Mouse (Mus musculus) retina, postnatal 7 days (tissue): Measurements from ENCODE around the gene Patz1.
A peak's percentile ranks its signal among the peaks of the same experiment; 100 is the strongest.

Experiments used
- DNase-seq: peaks from one replicate; pipeline ENCODE4 v3.0.0-alpha.2; 2012; ENCODE audit warnings: low read depth, low spot score

The Patz1 gene

DNA sequence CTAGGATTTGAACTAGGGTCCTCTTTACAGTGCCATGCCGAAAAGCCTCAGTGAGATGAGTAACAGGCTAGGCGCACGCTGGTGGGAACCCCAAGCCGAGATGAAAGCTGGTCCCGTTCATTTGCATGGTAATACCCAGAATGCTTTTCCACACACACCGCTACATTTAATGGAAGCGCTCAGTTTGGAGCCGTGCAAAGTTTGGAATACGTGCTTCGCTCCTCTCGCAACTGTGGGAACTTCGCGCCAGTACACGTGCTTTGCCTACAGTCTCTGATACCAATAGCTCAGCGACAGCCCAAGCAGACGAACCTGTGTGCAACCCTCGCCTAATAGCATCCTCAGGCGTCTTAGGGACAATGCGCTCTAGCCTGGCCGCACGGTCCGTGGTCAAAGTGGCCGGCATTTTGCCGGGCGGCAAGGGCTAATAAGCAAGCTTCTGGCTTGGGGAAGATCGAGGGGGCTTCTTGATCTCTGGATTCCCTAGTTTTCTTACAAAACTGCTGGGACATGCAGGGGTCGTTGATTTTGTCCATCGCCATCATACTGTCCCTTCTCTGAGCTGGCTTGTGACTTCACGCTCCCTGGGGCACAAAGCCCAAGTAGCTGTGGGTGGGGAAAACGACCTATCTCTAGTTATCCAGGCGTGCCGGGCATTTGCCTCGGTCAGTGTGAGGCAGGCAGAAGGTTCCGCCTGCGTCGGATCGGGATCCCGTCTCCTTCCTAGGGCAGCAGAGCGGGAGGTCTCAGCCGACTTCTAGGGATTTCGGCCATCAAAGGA is at the start of gene Patz1:
Gene Patz1 (plus strand): TSS at position 354 of the 781 bp plus-strand sequence.
- DNase-seq, result peak; percentile 33

DNA sequence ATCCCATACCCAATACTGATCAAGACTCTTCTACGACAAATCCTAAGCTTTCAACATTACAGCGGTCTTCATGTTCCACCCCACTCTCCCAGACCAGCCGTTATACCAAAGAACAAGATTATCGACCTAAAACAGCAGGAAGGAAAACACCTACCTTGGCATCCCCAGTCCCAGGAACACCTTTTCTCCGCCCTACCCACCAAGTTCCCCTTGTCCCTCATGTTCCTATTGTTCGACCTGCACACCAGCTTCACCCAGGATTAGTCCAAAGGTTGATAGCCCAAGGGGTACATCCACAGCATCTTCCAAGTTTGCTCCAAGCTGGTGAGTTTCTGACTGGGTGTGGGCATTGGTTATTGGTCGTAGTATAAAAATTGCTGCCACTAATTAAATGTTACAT is 46.3 kb upstream of the Patz1 start:
- DNase-seq, result no peak

DNA sequence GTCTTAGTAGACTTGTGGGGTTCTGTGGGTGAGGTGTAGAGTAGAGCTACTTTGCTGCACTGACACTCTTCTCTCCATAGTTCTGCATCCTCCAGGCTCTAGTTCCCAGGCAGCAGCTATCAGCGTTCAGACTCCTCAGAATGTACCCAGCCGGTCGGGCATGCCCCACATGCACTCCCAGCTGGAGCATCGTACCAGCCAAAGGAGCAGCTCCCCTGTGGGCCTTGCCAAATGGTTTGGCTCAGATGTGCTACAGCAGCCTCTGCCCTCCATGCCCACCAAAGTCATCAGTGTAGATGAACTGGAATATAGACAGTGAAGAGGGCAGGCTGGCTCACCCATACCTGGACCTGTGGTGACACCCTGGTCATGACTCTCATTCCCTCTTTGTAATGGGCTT is 44.9 kb upstream of the Patz1 start:
- DNase-seq, result no peak

DNA sequence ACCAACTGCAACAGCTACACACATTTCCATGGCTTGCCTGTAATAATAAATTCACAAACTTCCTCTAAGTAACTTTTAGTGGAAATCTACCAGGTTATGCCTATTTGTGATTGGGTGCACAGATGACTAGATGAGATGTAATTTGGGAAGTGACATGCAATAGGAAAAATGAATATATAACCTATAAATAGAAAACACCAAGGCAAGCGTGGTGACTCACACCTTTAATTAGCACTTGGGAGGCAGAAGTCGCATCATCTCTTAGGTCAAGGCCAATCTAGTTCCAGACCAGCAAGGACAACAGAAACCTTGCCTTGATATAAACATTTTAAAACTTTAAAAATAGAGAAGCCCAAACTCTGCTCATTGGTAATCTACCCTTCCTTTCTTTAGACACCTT is 41.3 kb upstream of the Patz1 start:
- no peak for DNase-seq

DNA sequence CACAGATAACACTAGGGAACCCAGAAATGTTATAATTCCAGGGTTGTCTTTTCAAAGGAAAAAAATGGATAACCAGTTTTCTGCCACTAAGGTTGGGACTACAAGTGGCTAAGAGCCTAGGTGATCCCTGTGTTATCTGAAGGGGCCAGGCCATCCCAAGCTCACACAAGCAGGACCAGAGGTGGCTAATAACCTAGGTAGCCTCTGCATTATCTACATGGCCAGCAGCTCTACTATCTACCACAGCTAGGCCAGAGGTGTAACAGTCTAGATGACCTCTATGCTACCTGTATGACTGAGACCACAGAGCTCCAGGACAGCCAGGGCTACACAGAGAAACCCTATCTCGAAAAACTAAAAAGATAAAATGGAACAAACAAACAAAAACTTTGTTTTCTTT is 29.1 kb upstream of the Patz1 start:
- no peak for DNase-seq

GRCm38 (mm10) chr11:3265291-3266078 is 23.2 kb upstream of the Patz1 start:
- no peak for DNase-seq

GRCm38 (mm10) chr11:3266079-3266685 is 22.5 kb upstream of the Patz1 start, which contains the start of gene Drg1:
Gene Drg1 (minus strand): TSS chr11:3266415.
- peak; percentile 96 for DNase-seq

- no peak for DNase-seq
Measured at GRCm38 (mm10) chr11:3267133-3267532, 21.5 kb upstream of the Patz1 start.

DNA sequence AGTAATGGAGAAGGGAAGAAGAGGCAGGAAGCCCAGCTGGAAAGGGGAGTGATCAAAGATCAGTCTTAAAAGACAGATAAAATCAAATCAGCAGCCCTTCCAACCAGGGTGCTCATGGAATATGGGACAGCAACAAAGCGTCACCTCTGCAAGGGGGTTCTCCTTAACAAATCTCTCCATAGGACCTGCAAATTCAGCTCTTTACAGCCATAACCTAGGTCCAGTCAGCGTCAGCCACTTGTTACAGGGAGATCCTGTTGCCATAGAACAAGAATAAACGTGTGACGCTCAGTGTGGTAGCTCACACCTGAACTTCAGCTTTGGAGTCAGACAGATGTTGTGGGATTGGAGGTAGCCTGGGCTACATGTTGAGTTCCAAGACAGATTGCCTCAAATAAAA is 19.4 kb upstream of the Patz1 start:
- DNase-seq, result no peak

GRCm38 (mm10) chr11:3278351-3278750 is 10.3 kb upstream of the Patz1 start:
- DNase-seq, result no peak

DNA sequence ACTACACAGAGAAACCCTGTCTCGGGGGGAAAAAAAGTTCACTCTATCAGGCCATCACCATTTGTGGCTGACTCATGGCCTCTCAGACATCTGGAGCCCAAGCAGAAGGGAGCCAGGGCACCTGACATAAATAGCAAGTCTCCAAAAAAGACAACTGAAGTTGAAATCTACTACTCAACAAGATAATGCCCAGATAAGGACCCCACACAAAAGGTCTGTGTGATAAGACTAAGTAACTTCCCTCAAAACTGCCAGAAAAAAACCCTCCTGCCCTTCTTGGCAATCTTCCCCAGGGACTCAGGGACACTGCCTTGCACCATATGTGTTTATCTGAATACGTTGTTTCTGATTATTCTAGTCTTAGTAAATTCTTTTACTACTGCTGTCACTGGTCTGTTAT is 8.9 kb upstream of the Patz1 start:
- no peak for DNase-seq

DNA sequence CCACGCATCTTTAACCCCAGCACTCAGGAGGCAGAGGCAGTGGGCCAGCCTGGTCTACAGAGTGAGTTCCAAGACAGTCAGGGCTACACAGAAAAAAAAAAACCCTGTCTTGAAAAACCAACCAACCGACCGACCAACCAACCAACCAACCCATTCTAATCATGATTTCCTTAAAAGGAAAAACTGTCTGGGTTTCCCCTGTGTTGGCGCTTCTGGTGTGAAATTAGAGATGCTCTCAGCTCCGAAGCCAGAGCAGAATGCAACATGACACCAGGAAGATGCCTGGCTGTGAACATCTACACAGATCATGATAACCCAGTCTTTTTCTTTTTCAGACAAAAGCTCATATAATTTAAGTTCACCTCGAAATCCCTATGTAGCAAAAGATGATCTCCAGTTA is 5.8 kb upstream of the Patz1 start:
- DNase-seq, result no peak

DNA sequence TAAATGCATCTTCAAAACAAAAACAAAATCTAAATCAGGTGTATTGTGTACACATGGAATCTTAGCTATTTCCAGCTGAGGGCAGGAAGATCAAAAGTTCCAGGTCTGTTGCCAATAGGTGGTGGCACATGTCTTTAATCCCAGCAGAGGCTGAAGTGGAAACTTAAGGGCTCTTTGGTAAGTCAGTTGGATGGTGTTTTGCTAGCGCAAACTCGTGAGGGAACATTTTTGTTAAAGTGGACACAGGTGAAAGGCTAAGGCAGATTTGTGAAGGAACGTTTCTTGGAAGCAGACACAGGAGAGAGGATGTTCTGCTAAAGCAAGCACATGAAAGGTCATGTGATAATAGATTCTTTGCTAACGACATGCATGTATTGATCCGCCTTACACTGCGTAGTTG is 5.0 kb upstream of the Patz1 start:
- DNase-seq, result no peak

DNA sequence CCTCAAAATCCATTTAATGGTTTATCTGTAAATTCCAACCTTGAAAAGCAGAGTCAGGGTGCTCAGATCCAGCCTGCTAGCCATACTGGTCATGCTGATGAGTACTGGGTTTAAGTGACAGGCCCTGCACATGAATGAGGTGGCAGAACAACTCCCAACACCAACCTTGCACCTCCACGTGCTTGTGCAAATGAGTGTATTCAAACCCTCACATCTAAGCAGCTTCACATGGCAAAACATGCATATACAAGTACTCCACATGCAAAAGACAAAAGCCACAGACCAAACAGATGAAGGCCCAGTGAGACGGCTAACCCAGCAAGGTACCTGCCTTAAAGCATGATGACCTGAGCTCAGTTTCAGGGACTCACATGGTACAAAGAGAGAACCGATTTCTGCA is 2.7 kb upstream of the Patz1 start:
- no peak for DNase-seq

GRCm38 (mm10) chr11:3287131-3287530 is 1.5 kb upstream of the Patz1 start:
- DNase-seq, result no peak

GRCm38 (mm10) chr11:3287921-3288320 is 753 bp upstream of the Patz1 start:
- no peak for DNase-seq

DNA sequence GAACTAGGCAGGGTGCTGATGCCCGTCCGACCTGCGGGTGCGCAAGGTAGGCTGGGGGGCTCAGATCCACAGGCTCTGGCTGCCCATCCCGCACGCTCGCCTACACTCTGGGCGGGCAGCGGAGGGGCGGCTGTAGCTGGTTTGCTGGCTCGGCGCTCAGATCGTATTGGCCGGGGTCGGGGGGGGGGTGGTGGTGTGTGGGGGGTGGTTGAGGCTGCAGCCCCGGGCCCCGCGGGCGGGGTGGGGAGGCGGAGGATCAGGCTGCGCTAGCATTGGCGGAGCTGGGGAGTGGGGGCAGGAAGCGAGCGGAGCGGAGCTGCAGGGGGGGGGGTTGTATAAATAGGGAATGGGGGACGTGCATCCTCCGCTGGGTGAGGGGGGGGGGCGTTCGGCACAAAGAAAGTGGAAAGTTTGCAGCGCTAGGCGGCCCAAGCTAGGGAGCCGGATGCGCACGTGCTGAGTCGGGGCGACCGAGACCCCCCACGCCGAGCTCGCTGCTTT is 678 bp downstream of the Patz1 start:
- peak; percentile 66 for DNase-seq

- DNase-seq, result peak; percentile 88
Measured at GRCm38 (mm10) chr11:3289803-3290639, 1.3 kb downstream of the Patz1 start.

- DNase-seq, result no peak
Measured at GRCm38 (mm10) chr11:3290640-3291310, 2.1 kb downstream of the Patz1 start.

DNA sequence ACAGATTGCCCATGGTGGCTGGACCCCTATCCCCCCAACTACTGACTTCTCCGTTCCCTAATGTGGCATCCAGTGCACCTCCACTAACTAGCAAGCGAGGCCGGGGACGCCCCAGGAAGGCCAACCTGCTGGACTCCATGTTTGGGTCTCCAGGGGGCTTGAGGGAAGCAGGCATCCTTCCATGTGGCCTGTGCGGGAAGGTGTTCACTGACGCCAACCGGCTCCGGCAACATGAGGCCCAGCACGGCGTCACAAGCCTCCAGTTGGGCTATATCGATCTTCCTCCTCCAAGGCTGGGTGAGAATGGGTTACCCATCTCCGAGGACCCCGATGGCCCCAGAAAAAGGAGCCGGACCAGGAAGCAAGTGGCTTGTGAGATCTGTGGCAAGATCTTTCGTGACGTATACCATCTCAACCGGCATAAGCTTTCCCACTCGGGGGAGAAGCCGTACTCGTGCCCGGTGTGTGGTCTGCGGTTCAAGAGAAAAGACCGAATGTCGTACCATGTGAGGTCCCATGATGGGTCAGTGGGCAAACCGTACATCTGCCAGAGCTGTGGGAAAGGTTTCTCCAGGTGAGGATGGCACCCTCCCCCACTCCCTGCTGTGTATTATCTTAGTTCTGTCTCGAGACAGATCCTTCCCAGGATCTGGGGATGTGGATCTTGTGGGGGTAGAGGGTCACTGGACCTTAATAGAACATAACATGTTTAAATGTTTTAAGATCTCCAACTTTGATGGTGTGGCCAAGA is 2.8 kb downstream of the Patz1 start:
- no peak for DNase-seq
